In the genomic region with DNA sequence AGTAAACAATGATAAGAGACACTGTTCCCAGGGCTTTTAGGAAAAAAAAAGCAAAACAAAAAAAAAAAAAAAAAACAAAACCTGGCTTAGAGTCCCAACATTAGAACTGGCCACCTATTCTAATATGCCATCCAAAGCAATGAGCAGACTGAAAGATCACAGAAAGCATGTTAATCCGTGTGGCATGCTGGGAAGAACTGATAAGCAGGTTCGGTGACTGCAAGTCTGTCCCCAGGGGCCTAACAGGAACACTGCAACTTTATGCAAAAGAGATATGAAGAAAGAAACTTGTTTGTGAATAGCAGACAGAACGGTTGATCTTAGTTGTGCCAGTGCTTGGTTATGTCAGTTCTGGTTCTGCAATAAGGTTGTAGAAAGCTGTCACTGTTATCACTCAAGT, we compare ENCODE assay signal across 19 mouse cellular contexts. TPM values are rescaled to one million over a fixed set of nuclear protein-coding genes. Genes with fewer than 3 reads are reported as not detected.
DNase-seq lines count a peak whose midpoint lies in the region; ATAC-seq and TF ChIP-seq lines count a peak whose summit lies in the region.
"Had no signal": no experiment of that assay in that cellular context is flagged by ENCODE, and none has a peak within 500 bp of the region (broad histone marks: within the 10 kb centered on the region; RNA-seq: fewer than 3 reads in every experiment).

No protein-coding gene starts in this region.

- no peaks in the 10 kb centered on the region for H3K27me3 ChIP-seq in liver, embryonic 14.5 days (ENCODE audit: control insufficient read depth, insufficient read depth, low read length)
- H3K27me3 ChIP-seq in stomach, postnatal 0 days (ENCODE audit: control insufficient read depth, insufficient read depth, low read length) = no peaks in the 10 kb centered on the region
- no peaks in the 10 kb centered on the region for H3K27me3 ChIP-seq in midbrain, postnatal 0 days (ENCODE audit: insufficient read depth, low read length)
- H3K27me3 ChIP-seq: heart, embryonic 12.5 days; hindbrain, embryonic 15.5 days; midbrain, embryonic 13.5 days had no signal

- H3K4me3 ChIP-seq in liver, embryonic 14.5 days (ENCODE audit: insufficient read depth in 1 of 2, low read depth in 2 of 2, low read length in 2 of 2) = no peak overlapping the region
- no peak overlapping the region for H3K4me3 ChIP-seq in stomach, postnatal 0 days (ENCODE audit: low read depth, low read length)
- H3K4me3 ChIP-seq in midbrain, postnatal 0 days (ENCODE audit: low read depth, low read length) = no peak overlapping the region
- H3K4me3 ChIP-seq: forebrain, embryonic 12.5 days; heart, embryonic 12.5 days; hindbrain, embryonic 15.5 days; midbrain, embryonic 13.5 days had no signal

- no peaks in the 10 kb centered on the region for H3K9me3 ChIP-seq in liver, embryonic 14.5 days (ENCODE audit: control insufficient read depth, low read length)
- no peaks in the 10 kb centered on the region for H3K9me3 ChIP-seq in stomach, postnatal 0 days (ENCODE audit: control insufficient read depth, low read length)
- H3K9me3 ChIP-seq in midbrain, postnatal 0 days (ENCODE audit: low read length) = no peaks in the 10 kb centered on the region
- H3K9me3 ChIP-seq: forebrain, embryonic 12.5 days; heart, embryonic 12.5 days; hindbrain, embryonic 15.5 days; midbrain, embryonic 13.5 days had no signal

- H3K27ac ChIP-seq in liver, embryonic 14.5 days = peak overlapping the region; percentile 90
- no peak overlapping the region for H3K27ac ChIP-seq in stomach, postnatal 0 days (replicated peaks)
- no peak overlapping the region for H3K27ac ChIP-seq in midbrain, postnatal 0 days (ENCODE audit: low read depth, low read length)
- H3K27ac ChIP-seq: forebrain, embryonic 12.5 days; hindbrain, embryonic 15.5 days; midbrain, embryonic 13.5 days had no signal

- 13% methylated on average over 3 of the region's 3 CpGs for WGBS in liver, embryonic 14.5 days (ENCODE audit: insufficient replicate concordance)
- WGBS in stomach, postnatal 0 days = 48% methylated on average over 3 of the region's 3 CpGs
- 36% methylated on average over 3 of the region's 3 CpGs for WGBS in midbrain, postnatal 0 days

- peaks cover 35 to 50% of the 10 kb centered on the region in 2 experiments for H3K4me1 ChIP-seq in liver, embryonic 14.5 days (replicated peaks; ENCODE audit: control insufficient read depth in 2 of 2, insufficient read depth in 2 of 2, low read length in 1 of 2)
- 0 out of 2 replicates have a peak, but pooled peaks cover 2% of the 10 kb centered on the region for H3K4me1 ChIP-seq in stomach, postnatal 0 days (replicated peaks; ENCODE audit: control insufficient read depth, insufficient read depth)
- peaks cover 4% of the 10 kb centered on the region; the same call in 1 of the 2 replicates for H3K4me1 ChIP-seq in midbrain, postnatal 0 days (ENCODE audit: insufficient read depth, low read length)

- peak; percentile 58 to 62 for DNase-seq in spleen, postnatal 36 days (ENCODE audit: low spot score in 2 of 2)
- no peak for DNase-seq in spleen, adult 18-20 months
- peak; percentile 70 to 80 (median 77) for DNase-seq in liver, embryonic 14.5 days (ENCODE audit: low read depth in 3 of 3, low spot score in 3 of 3)
- DNase-seq in stomach, postnatal 0 days (ENCODE audit: low spot score) = no peak
- DNase-seq in left cerebral cortex, adult 11 months (ENCODE audit: low spot score) = no peak
- no peak for DNase-seq in midbrain, postnatal 0 days (ENCODE audit: low spot score)
- DNase-seq in adrenal gland, postnatal 4 days (ENCODE audit: low spot score in 2 of 2) = no peak
- DNase-seq: adrenal gland, postnatal 10 days; cerebellum, adult 9-10 months; kidney, adult 2 months; kidney, postnatal 36 days; layer of hippocampus, adult 9-11 months; lung, postnatal 36 days; thymus, postnatal 14 days had no signal

- ATAC-seq in common myeloid progenitor, adult 5-6 weeks (replicated peaks; ENCODE audit: low read depth, poor library complexity, severe bottlenecking) = peak; percentile 13; the same call in 1 of the 2 replicates
- ATAC-seq in liver, embryonic 14.5 days (ENCODE audit: insufficient read depth) = peak; percentile 61
- no peak for ATAC-seq in stomach, postnatal 0 days (ENCODE audit: low FRiP score, low TSS enrichment)
- no peak for ATAC-seq in midbrain, postnatal 0 days (ENCODE audit: low FRiP score)
- ATAC-seq: midbrain, embryonic 13.5 days had no signal

- peak overlapping the region; percentile 15 for H3K9ac ChIP-seq in liver, embryonic 14.5 days (replicated peaks)
- H3K9ac ChIP-seq in stomach, postnatal 0 days (ENCODE audit: low read length) = no peak overlapping the region
- no peak overlapping the region for H3K9ac ChIP-seq in midbrain, postnatal 0 days (replicated peaks; ENCODE audit: low read length, poor library complexity, severe bottlenecking)
- H3K9ac ChIP-seq: forebrain, embryonic 12.5 days; heart, embryonic 12.5 days; hindbrain, embryonic 15.5 days; midbrain, embryonic 13.5 days had no signal

- H3K36me3 ChIP-seq in liver, embryonic 14.5 days (replicated peaks; ENCODE audit: control insufficient read depth, insufficient read depth, low read depth) = no peaks in the 10 kb centered on the region
- no peaks in the 10 kb centered on the region for H3K36me3 ChIP-seq in stomach, postnatal 0 days (ENCODE audit: control insufficient read depth, insufficient read depth, low read length)
- H3K36me3 ChIP-seq in midbrain, postnatal 0 days (ENCODE audit: insufficient read depth, low read length) = no peaks in the 10 kb centered on the region
- H3K36me3 ChIP-seq: forebrain, embryonic 12.5 days; heart, embryonic 12.5 days; hindbrain, embryonic 15.5 days; midbrain, embryonic 13.5 days had no signal

- TF ChIP-seq EP300 in liver, embryonic 14.5 days (IDR thresholded peaks at IDR 0.05; ENCODE audit: low read depth) = peak; percentile 84
- no peak for TF ChIP-seq EP300 in stomach, postnatal 0 days (optimal IDR thresholded peaks at IDR 0.05)

- H3K4me2 ChIP-seq in liver, embryonic 14.5 days (ENCODE audit: low read depth) = peak overlapping the region; percentile 73
- H3K4me2 ChIP-seq in stomach, postnatal 0 days (replicated peaks; ENCODE audit: low read depth) = no peak overlapping the region
- H3K4me2 ChIP-seq in midbrain, postnatal 0 days (ENCODE audit: low read depth, low read length, poor library complexity, severe bottlenecking) = no peak overlapping the region
- H3K4me2 ChIP-seq: forebrain, embryonic 12.5 days; heart, embryonic 12.5 days; hindbrain, embryonic 15.5 days; midbrain, embryonic 13.5 days had no signal

- TF ChIP-seq CTCF in liver, embryonic 14.5 days (IDR thresholded peaks at IDR 0.05; ENCODE audit: low read depth) = peak; percentile 43
- peak; percentile 10; the same call in 1 of the 2 replicates for TF ChIP-seq CTCF in stomach, postnatal 0 days (IDR thresholded peaks at IDR 0.05; ENCODE audit: low read depth)
- no peak for TF ChIP-seq CTCF in midbrain, postnatal 0 days (IDR thresholded peaks at IDR 0.05)

RNA-seq across cellular contexts. Expression of gene Map3k13, which starts 2.4 kb away (rescaled TPM):
- 0.05 and 0.69 TPM in 2 replicates for total RNA-seq in common myeloid progenitor, adult 5-6 weeks (2017)
- polyA plus RNA-seq in liver, embryonic 14.5 days (2012; rRNA removed) = 0.50 and 0.61 TPM in 2 replicates
- 0.30 and 0.38 TPM in 2 replicates for polyA plus RNA-seq in liver, embryonic 14.5 days (2014; fragmentation: Nextera tagmentation; extraction: Ambion mirVana)
- 0.40 and 0.50 TPM in 2 replicates for polyA plus RNA-seq in stomach, postnatal 0 days (2015; fragmentation: Nextera tagmentation; extraction: Ambion mirVana)
- total RNA-seq in midbrain, postnatal 0 days (2014; rRNA removed) = 11.5 and 12.1 TPM in 2 replicates
- polyA plus RNA-seq in midbrain, postnatal 0 days (2015; fragmentation: Nextera tagmentation; extraction: Ambion mirVana) = 3.4 and 4.0 TPM in 2 replicates
- 1 to 10 TPM; 2.1 to 2.2 TPM for total RNA-seq in adrenal gland, postnatal 4 days (2021)

RNA-seq across cellular contexts. Expression of gene Ehhadh, which starts 4.2 kb away (rescaled TPM):
- total RNA-seq in common myeloid progenitor, adult 5-6 weeks (2017) = 3.3 and 5.2 TPM in 2 replicates
- 6.1 and 7.7 TPM in 2 replicates for polyA plus RNA-seq in liver, embryonic 14.5 days (2012; rRNA removed)
- 8.1 and 8.2 TPM in 2 replicates for polyA plus RNA-seq in liver, embryonic 14.5 days (2014; fragmentation: Nextera tagmentation; extraction: Ambion mirVana)
- polyA plus RNA-seq in stomach, postnatal 0 days (2015; fragmentation: Nextera tagmentation; extraction: Ambion mirVana) = 29.0 and 30.9 TPM in 2 replicates
- total RNA-seq in midbrain, postnatal 0 days (2014; rRNA removed) = 2.1 and 3.3 TPM in 2 replicates
- 1.7 and 2.3 TPM in 2 replicates for polyA plus RNA-seq in midbrain, postnatal 0 days (2015; fragmentation: Nextera tagmentation; extraction: Ambion mirVana)
- total RNA-seq in adrenal gland, postnatal 4 days (2021) = 10 to 100 TPM; 25.8 to 31.0 TPM

Comparison
In these comparisons a context has a peak if more than half of its experiments do, and no peak if none do; other contexts are left out.
1. DNase-seq: peak in spleen, postnatal 36 days (2 of 2) and liver, embryonic 14.5 days (3 of 3); none in spleen, adult 18-20 months (0 of 2), stomach, postnatal 0 days (single experiment), left cerebral cortex, adult 11 months (single experiment), midbrain, postnatal 0 days (single experiment) and adrenal gland, postnatal 4 days (0 of 2).
2. ATAC-seq: peak in common myeloid progenitor, adult 5-6 weeks (single experiment) and liver, embryonic 14.5 days (single experiment); none in stomach, postnatal 0 days (single experiment) and midbrain, postnatal 0 days (single experiment).